Mouse (Mus musculus): ENCODE measurements at regions not wholly inside any gene's neighbourhood (a gene's known extent, or its start where the extent isn't known, plus 50 kb on each side); places are given as distances from the start of the nearest gene placed in this dataset.

DNA sequence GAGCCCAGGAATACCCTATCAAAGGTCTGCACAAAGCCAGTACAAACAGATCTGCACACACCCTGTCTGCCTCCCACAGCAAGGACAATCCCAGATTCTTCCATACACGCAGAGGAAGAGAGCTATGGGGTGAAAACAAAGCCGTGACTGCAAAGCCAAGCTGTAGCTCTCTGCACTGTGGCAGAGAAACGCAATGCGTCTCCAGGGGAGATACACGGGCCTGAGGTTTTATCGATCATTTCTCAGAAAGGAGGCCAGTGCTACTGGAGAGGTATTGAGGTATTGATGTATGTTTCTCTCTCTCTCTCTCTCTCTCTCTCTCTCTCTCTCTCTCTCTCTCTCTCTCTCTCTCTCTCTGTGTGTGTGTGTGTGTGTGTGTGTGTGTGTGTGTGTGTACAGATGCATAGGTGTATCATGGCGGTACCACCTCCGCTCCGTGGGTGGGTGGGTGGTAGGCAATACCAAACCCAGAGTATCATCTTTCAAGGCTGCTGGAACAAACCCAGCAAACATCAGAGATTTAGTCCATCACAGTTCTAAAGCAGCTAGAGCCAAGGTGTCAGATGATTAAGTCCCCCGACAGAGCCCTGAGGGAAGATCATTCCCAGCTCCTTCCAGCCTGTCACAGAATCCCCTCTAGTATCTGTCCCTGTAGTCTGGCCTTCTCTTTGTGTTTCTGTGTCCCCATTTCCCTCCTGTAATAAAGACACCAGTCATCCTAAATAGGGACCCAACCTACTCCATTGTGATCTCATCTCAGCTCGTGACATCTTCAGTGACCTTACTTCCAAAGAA, 175.0 kb downstream of the Mycn start:
- TF ChIP-seq POLR2A (IDR thresholded peaks at IDR 0.05; ENCODE audit: borderline replicate concordance, insufficient read depth, low read length) (no peak), CTCF (IDR thresholded peaks at IDR 0.05; ENCODE audit: borderline replicate concordance, insufficient read depth, low read depth, low read length) (no peak)

All from cerebellum, adult 2 months (tissue).